Mouse (Mus musculus) CH12.LX (cell line): Measurements from ENCODE around the gene Rab3a. TPM values are rescaled to one million over a fixed set of nuclear protein-coding genes. Genes with fewer than 3 reads are reported as not detected.

Experiments used
- polyA plus RNA-seq: library from polyadenylated mRNA; unstranded; fragments of >175 nt; gene quantifications from 2 replicates; pipeline ENCODE4 v1.2.1, GENCODE M21; 2012; ENCODE audit warnings: low read depth; ENCODE audit not compliant: insufficient read length
- total RNA-seq, 2 experiments: library from RNA; depleted of rRNA; stranded (reverse); fragments of 300-350 nt in 1 of 2; fragments of >200 nt in 1 of 2; gene quantifications; 2 replicates each; pipeline ENCODE4 v1.2.3; 2012 to 2014

Rab3a gene
- total and polyA plus RNA-seq, 3 experiments = 0.87 to 1.9 (median 0.99) TPM

Other genes with a start within 250 kb of the Rab3a start
Only the 20 nearest of the 25 such genes appear.
- gene Isyna1, start 160.3 kb upstream of the Rab3a start, total RNA-seq (2012; rRNA removed) = 141 and 174 TPM in 2 replicates
- gene Isyna1, start 160.3 kb upstream of the Rab3a start, total RNA-seq (2014; rRNA removed) = 99.9 and 107 TPM in 2 replicates
- 139 and 163 TPM in 2 replicates for gene Isyna1, start 160.3 kb upstream of the Rab3a start, polyA plus RNA-seq
- 77.3 and 84.9 TPM in 2 replicates for gene Ssbp4, start 145.8 kb upstream of the Rab3a start, total RNA-seq (2012; rRNA removed)
- gene Ssbp4, start 145.8 kb upstream of the Rab3a start, total RNA-seq (2014; rRNA removed) = 31.0 and 41.3 TPM in 2 replicates
- gene Ssbp4, start 145.8 kb upstream of the Rab3a start, polyA plus RNA-seq = 114 and 128 TPM in 2 replicates
- gene Lrrc25, start 138.5 kb upstream of the Rab3a start, total RNA-seq (2012; rRNA removed) = 0.25 and 0.30 TPM in 2 replicates
- 2.4 and 2.6 TPM in 2 replicates for gene Lrrc25, start 138.5 kb upstream of the Rab3a start, total RNA-seq (2014; rRNA removed)
- 4.0 and 5.9 TPM in 2 replicates for gene Lrrc25, start 138.5 kb upstream of the Rab3a start, polyA plus RNA-seq
- gene Gdf15, start 122.2 kb upstream of the Rab3a start, total RNA-seq (2012; rRNA removed) = 0.21 TPM in 1 of 2 replicates, not detected in the other
- gene Gdf15, start 122.2 kb upstream of the Rab3a start, total RNA-seq (2014; rRNA removed) = not detected in 2 replicates
- gene Gdf15, start 122.2 kb upstream of the Rab3a start, polyA plus RNA-seq = 0.16 TPM in 1 of 2 replicates, not detected in the other
- gene Pgpep1, start 94.3 kb upstream of the Rab3a start, total RNA-seq (2012; rRNA removed) = 15.2 and 22.9 TPM in 2 replicates
- gene Pgpep1, start 94.3 kb upstream of the Rab3a start, total RNA-seq (2014; rRNA removed) = 10.3 and 12.3 TPM in 2 replicates
- gene Pgpep1, start 94.3 kb upstream of the Rab3a start, polyA plus RNA-seq = 30.0 and 35.1 TPM in 2 replicates
- gene Lsm4, start 81.4 kb upstream of the Rab3a start, total RNA-seq (2012; rRNA removed) = 135 and 168 TPM in 2 replicates
- 134 and 143 TPM in 2 replicates for gene Lsm4, start 81.4 kb upstream of the Rab3a start, total RNA-seq (2014; rRNA removed)
- gene Lsm4, start 81.4 kb upstream of the Rab3a start, polyA plus RNA-seq = 240 and 256 TPM in 2 replicates
- gene Jund, start 55.7 kb upstream of the Rab3a start, total RNA-seq (2012; rRNA removed) = 279 and 287 TPM in 2 replicates
- 147 and 191 TPM in 2 replicates for gene Jund, start 55.7 kb upstream of the Rab3a start, total RNA-seq (2014; rRNA removed)
- gene Jund, start 55.7 kb upstream of the Rab3a start, polyA plus RNA-seq = 255 and 283 TPM in 2 replicates
- not detected in 2 replicates for gene Iqcn, start 51.2 kb upstream of the Rab3a start, total RNA-seq (2012; rRNA removed)
- not detected in 2 replicates for gene Iqcn, start 51.2 kb upstream of the Rab3a start, total RNA-seq (2014; rRNA removed)
- gene Iqcn, start 51.2 kb upstream of the Rab3a start, polyA plus RNA-seq = 0.07 TPM in 1 of 2 replicates, not detected in the other
- 0.25 and 0.34 TPM in 2 replicates for gene Gm3336, start 36.1 kb upstream of the Rab3a start, total RNA-seq (2012; rRNA removed)
- gene Gm3336, start 36.1 kb upstream of the Rab3a start, total RNA-seq (2014; rRNA removed) = 0.31 TPM in 1 of 2 replicates, not detected in the other
- gene Gm3336, start 36.1 kb upstream of the Rab3a start, polyA plus RNA-seq = 0.49 and 0.89 TPM in 2 replicates
- gene Pde4c, start 31.0 kb upstream of the Rab3a start, total RNA-seq (2012; rRNA removed) = 3.8 and 4.7 TPM in 2 replicates
- gene Pde4c, start 31.0 kb upstream of the Rab3a start, total RNA-seq (2014; rRNA removed) = 2.3 and 3.1 TPM in 2 replicates
- 6.5 TPM in 2 replicates for gene Pde4c, start 31.0 kb upstream of the Rab3a start, polyA plus RNA-seq
- 25.3 and 28.5 TPM in 2 replicates for gene Mpv17l2, start 6.3 kb downstream of the Rab3a start, total RNA-seq (2012; rRNA removed)
- 22.8 and 27.1 TPM in 2 replicates for gene Mpv17l2, start 6.3 kb downstream of the Rab3a start, total RNA-seq (2014; rRNA removed)
- gene Mpv17l2, start 6.3 kb downstream of the Rab3a start, polyA plus RNA-seq = 31.9 and 36.1 TPM in 2 replicates
- 37.4 and 45.9 TPM in 2 replicates for gene Pik3r2, start 22.0 kb downstream of the Rab3a start, total RNA-seq (2012; rRNA removed)
- 12.4 and 13.8 TPM in 2 replicates for gene Pik3r2, start 22.0 kb downstream of the Rab3a start, total RNA-seq (2014; rRNA removed)
- gene Pik3r2, start 22.0 kb downstream of the Rab3a start, polyA plus RNA-seq = 16.3 and 25.8 TPM in 2 replicates
- gene Mast3, start 50.4 kb downstream of the Rab3a start, total RNA-seq (2012; rRNA removed) = 11.3 and 11.6 TPM in 2 replicates
- gene Mast3, start 50.4 kb downstream of the Rab3a start, total RNA-seq (2014; rRNA removed) = 3.3 and 7.0 TPM in 2 replicates
- 22.2 and 23.4 TPM in 2 replicates for gene Mast3, start 50.4 kb downstream of the Rab3a start, polyA plus RNA-seq
- gene Il12rb1, start 53.8 kb downstream of the Rab3a start, total RNA-seq (2012; rRNA removed) = 17.3 and 23.2 TPM in 2 replicates
- gene Il12rb1, start 53.8 kb downstream of the Rab3a start, total RNA-seq (2014; rRNA removed) = 4.5 and 5.6 TPM in 2 replicates
- gene Il12rb1, start 53.8 kb downstream of the Rab3a start, polyA plus RNA-seq = 11.4 and 12.5 TPM in 2 replicates
- 7.2 and 8.0 TPM in 2 replicates for gene Arrdc2, start 85.0 kb downstream of the Rab3a start, total RNA-seq (2012; rRNA removed)
- 5.6 and 8.8 TPM in 2 replicates for gene Arrdc2, start 85.0 kb downstream of the Rab3a start, total RNA-seq (2014; rRNA removed)
- gene Arrdc2, start 85.0 kb downstream of the Rab3a start, polyA plus RNA-seq = 4.3 and 6.1 TPM in 2 replicates
- 0.13 and 0.21 TPM in 2 replicates for gene Kcnn1, start 108.6 kb downstream of the Rab3a start, total RNA-seq (2012; rRNA removed)
- not detected in 2 replicates for gene Kcnn1, start 108.6 kb downstream of the Rab3a start, total RNA-seq (2014; rRNA removed)
- not detected in 2 replicates for gene Kcnn1, start 108.6 kb downstream of the Rab3a start, polyA plus RNA-seq
- 58.7 and 62.9 TPM in 2 replicates for gene Ccdc124, start 119.3 kb downstream of the Rab3a start, total RNA-seq (2012; rRNA removed)
- gene Ccdc124, start 119.3 kb downstream of the Rab3a start, total RNA-seq (2014; rRNA removed) = 29.2 and 36.2 TPM in 2 replicates
- 82.0 and 113 TPM in 2 replicates for gene Ccdc124, start 119.3 kb downstream of the Rab3a start, polyA plus RNA-seq
- 0.04 and 0.21 TPM in 2 replicates for gene Slc5a5, start 138.1 kb downstream of the Rab3a start, total RNA-seq (2012; rRNA removed)
- gene Slc5a5, start 138.1 kb downstream of the Rab3a start, total RNA-seq (2014; rRNA removed) = 0.16 TPM in 1 of 2 replicates, not detected in the other
- 0.26 and 0.41 TPM in 2 replicates for gene Slc5a5, start 138.1 kb downstream of the Rab3a start, polyA plus RNA-seq
- gene Rpl18a, start 142.7 kb downstream of the Rab3a start, total RNA-seq (2012; rRNA removed) = 4,693 and 5,917 TPM in 2 replicates
- gene Rpl18a, start 142.7 kb downstream of the Rab3a start, total RNA-seq (2014; rRNA removed) = 1,807 and 2,035 TPM in 2 replicates
- 3,837 and 4,364 TPM in 2 replicates for gene Rpl18a, start 142.7 kb downstream of the Rab3a start, polyA plus RNA-seq
- 51.4 and 53.6 TPM in 2 replicates for gene Map1s, start 151.3 kb downstream of the Rab3a start, total RNA-seq (2012; rRNA removed)
- 9.2 and 9.5 TPM in 2 replicates for gene Map1s, start 151.3 kb downstream of the Rab3a start, total RNA-seq (2014; rRNA removed)
- gene Map1s, start 151.3 kb downstream of the Rab3a start, polyA plus RNA-seq = 30.9 and 31.1 TPM in 2 replicates